In genomic region chr11:115172825-115173287, GRCm38 (mm10) we compare ENCODE assay signal across 9 mouse cellular contexts. TPM values are rescaled to one million over a fixed set of nuclear protein-coding genes. Genes with fewer than 3 reads are reported as not detected.
DNase-seq lines count a peak whose midpoint lies in the region; ATAC-seq lines count a peak whose summit lies in the region.
"Had no signal": no experiment of that assay in that cellular context is flagged by ENCODE, and none has a peak within 500 bp of the region (broad histone marks: within the 10 kb centered on the region; RNA-seq: fewer than 3 reads in every experiment).

No protein-coding gene starts in this region.

- no peaks in the 10 kb centered on the region for H3K36me3 ChIP-seq in forebrain, embryonic 12.5 days (replicated peaks)
- no peaks in the 10 kb centered on the region for H3K36me3 ChIP-seq in forebrain, embryonic 13.5 days (ENCODE audit: poor library complexity, severe bottlenecking)
- H3K36me3 ChIP-seq in hindbrain, embryonic 12.5 days = no peaks in the 10 kb centered on the region
- H3K36me3 ChIP-seq in limb, embryonic 13.5 days = no peaks in the 10 kb centered on the region

- DNase-seq in adrenal gland, postnatal 36 days = peak; percentile 40 to 67
- peak; percentile 72 for DNase-seq in retina, embryonic 14.5 days (ENCODE audit: low spot score)
- no peak for DNase-seq in layer of hippocampus, postnatal 14 days (ENCODE audit: low spot score in 2 of 2)

- H3K27me3 ChIP-seq in forebrain, embryonic 12.5 days = peaks cover 52% of the 10 kb centered on the region
- H3K27me3 ChIP-seq in forebrain, embryonic 13.5 days = 0 out of 2 replicates have a peak, but pooled peaks cover 18% of the 10 kb centered on the region
- H3K27me3 ChIP-seq in hindbrain, embryonic 12.5 days = peaks cover 38% of the 10 kb centered on the region
- H3K27me3 ChIP-seq in limb, embryonic 13.5 days = peaks cover 29% of the 10 kb centered on the region
- H3K27me3 ChIP-seq: Patski had no signal

- peaks cover 57% of the 10 kb centered on the region for H3K4me1 ChIP-seq in forebrain, embryonic 12.5 days
- H3K4me1 ChIP-seq in forebrain, embryonic 13.5 days = peaks cover 53% of the 10 kb centered on the region
- H3K4me1 ChIP-seq in hindbrain, embryonic 12.5 days = peaks cover 56% of the 10 kb centered on the region
- H3K4me1 ChIP-seq in limb, embryonic 13.5 days = peaks cover 67% of the 10 kb centered on the region

- H3K9me3 ChIP-seq in forebrain, embryonic 12.5 days = no peaks in the 10 kb centered on the region
- no peaks in the 10 kb centered on the region for H3K9me3 ChIP-seq in forebrain, embryonic 13.5 days (replicated peaks)
- H3K9me3 ChIP-seq in hindbrain, embryonic 12.5 days (replicated peaks) = no peaks in the 10 kb centered on the region
- H3K9me3 ChIP-seq in limb, embryonic 13.5 days = no peaks in the 10 kb centered on the region

- no peak overlapping the region for H3K4me3 ChIP-seq in forebrain, embryonic 12.5 days (replicated peaks)
- H3K4me3 ChIP-seq in forebrain, embryonic 13.5 days = no peak overlapping the region
- H3K4me3 ChIP-seq in hindbrain, embryonic 12.5 days = no peak overlapping the region
- H3K4me3 ChIP-seq in limb, embryonic 13.5 days = no peak overlapping the region

- no peak overlapping the region for H3K9ac ChIP-seq in forebrain, embryonic 12.5 days
- H3K9ac ChIP-seq in forebrain, embryonic 13.5 days = no peak overlapping the region
- H3K9ac ChIP-seq in hindbrain, embryonic 12.5 days = no peak overlapping the region
- no peak overlapping the region for H3K9ac ChIP-seq in limb, embryonic 13.5 days

- H3K4me2 ChIP-seq in forebrain, embryonic 12.5 days = no peak overlapping the region
- H3K4me2 ChIP-seq in forebrain, embryonic 13.5 days = no peak overlapping the region
- H3K4me2 ChIP-seq in hindbrain, embryonic 12.5 days (replicated peaks) = 0 out of 2 replicates have a peak overlapping the region, but pooled peaks have one; percentile 2
- 0 out of 2 replicates have a peak overlapping the region, but pooled peaks have one; percentile 30 for H3K4me2 ChIP-seq in limb, embryonic 13.5 days (replicated peaks)

- WGBS in forebrain, embryonic 12.5 days = 25% methylated on average over 4 of the region's 4 CpGs
- 28% methylated on average over 4 of the region's 4 CpGs for WGBS in forebrain, embryonic 13.5 days
- WGBS in hindbrain, embryonic 12.5 days = 19% methylated on average over 4 of the region's 4 CpGs
- 32% methylated on average over 4 of the region's 4 CpGs for WGBS in limb, embryonic 13.5 days

- no peak for ATAC-seq in forebrain, embryonic 12.5 days (ENCODE audit: low FRiP score)
- ATAC-seq in forebrain, embryonic 13.5 days = no peak
- ATAC-seq in hindbrain, embryonic 12.5 days (ENCODE audit: low FRiP score) = 0 out of 2 replicates have a peak, but pooled peaks have one; percentile 22
- ATAC-seq in limb, embryonic 13.5 days (ENCODE audit: low FRiP score, low read depth) = no peak; the same call in 1 of the 2 replicates
- no peak for ATAC-seq in erythroid progenitor cell, adult 5-6 weeks (replicated peaks; ENCODE audit: low FRiP score, poor library complexity, severe bottlenecking)

- peak overlapping the region; percentile 9; the same call in 1 of the 2 replicates for H3K27ac ChIP-seq in forebrain, embryonic 12.5 days
- H3K27ac ChIP-seq in forebrain, embryonic 13.5 days = no peak overlapping the region
- no peak overlapping the region for H3K27ac ChIP-seq in hindbrain, embryonic 12.5 days
- no peak overlapping the region for H3K27ac ChIP-seq in limb, embryonic 13.5 days

RNA-seq across cellular contexts. Expression of gene Slc9a3r1, which starts 9.7 kb away (rescaled TPM):
- polyA plus RNA-seq in forebrain, embryonic 12.5 days (2016; fragmentation: Nextera tagmentation; extraction: Ambion mirVana) = 31.3 and 32.2 TPM in 2 replicates
- polyA plus RNA-seq in forebrain, embryonic 13.5 days (2015; fragmentation: Nextera tagmentation; extraction: Ambion mirVana) = 28.8 TPM in 2 replicates
- 10 to 100 TPM; 18.1 to 20.3 TPM for total RNA-seq in adrenal gland, postnatal 36 days (2021)
- polyA plus RNA-seq in hindbrain, embryonic 12.5 days (2016; fragmentation: Nextera tagmentation; extraction: Ambion mirVana) = 35.7 and 42.3 TPM in 2 replicates
- polyA plus RNA-seq in limb, embryonic 13.5 days (2015; fragmentation: Nextera tagmentation; extraction: Ambion mirVana) = 20.6 and 23.4 TPM in 2 replicates
- total RNA-seq in layer of hippocampus, postnatal 14 days (2021) = 10 to 100 TPM; 79.3 to 82.2 TPM
- 15.1 and 16.8 TPM in 2 replicates for total RNA-seq in erythroid progenitor cell, adult 5-6 weeks (2015; ENCODE audit: low replicate concordance)
- total RNA-seq in erythroid progenitor cell, adult 5-6 weeks (2017; ENCODE audit: low replicate concordance) = 13.1 and 13.7 TPM in 2 replicates

RNA-seq across cellular contexts. Expression of gene Tmem104, which starts 14.4 kb away (rescaled TPM):
- 7.9 and 8.4 TPM in 2 replicates for polyA plus RNA-seq in forebrain, embryonic 12.5 days (2016; fragmentation: Nextera tagmentation; extraction: Ambion mirVana)
- 7.8 and 9.2 TPM in 2 replicates for polyA plus RNA-seq in forebrain, embryonic 13.5 days (2015; fragmentation: Nextera tagmentation; extraction: Ambion mirVana)
- total RNA-seq in adrenal gland, postnatal 36 days (2021) = 10 to 100 TPM; 19.9 to 23.2 TPM
- 9.0 and 10.4 TPM in 2 replicates for polyA plus RNA-seq in hindbrain, embryonic 12.5 days (2016; fragmentation: Nextera tagmentation; extraction: Ambion mirVana)
- polyA plus RNA-seq in limb, embryonic 13.5 days (2015; fragmentation: Nextera tagmentation; extraction: Ambion mirVana) = 10.9 and 11.4 TPM in 2 replicates
- total RNA-seq in layer of hippocampus, postnatal 14 days (2021) = 10 to 100 TPM; 15.0 to 21.2 TPM
- total RNA-seq in erythroid progenitor cell, adult 5-6 weeks (2015; ENCODE audit: low replicate concordance) = 5.0 and 6.3 TPM in 2 replicates
- total RNA-seq in erythroid progenitor cell, adult 5-6 weeks (2017; ENCODE audit: low replicate concordance) = 0.64 and 6.3 TPM in 2 replicates

RNA-seq across cellular contexts. Expression of gene Nat9, which starts 14.8 kb away (rescaled TPM):
- 16.0 and 16.6 TPM in 2 replicates for polyA plus RNA-seq in forebrain, embryonic 12.5 days (2016; fragmentation: Nextera tagmentation; extraction: Ambion mirVana)
- 18.2 and 20.3 TPM in 2 replicates for polyA plus RNA-seq in forebrain, embryonic 13.5 days (2015; fragmentation: Nextera tagmentation; extraction: Ambion mirVana)
- total RNA-seq in adrenal gland, postnatal 36 days (2021) = 10 to 100 TPM; 26.7 to 29.4 TPM
- polyA plus RNA-seq in hindbrain, embryonic 12.5 days (2016; fragmentation: Nextera tagmentation; extraction: Ambion mirVana) = 19.1 and 21.1 TPM in 2 replicates
- 25.7 and 26.2 TPM in 2 replicates for polyA plus RNA-seq in limb, embryonic 13.5 days (2015; fragmentation: Nextera tagmentation; extraction: Ambion mirVana)
- total RNA-seq in layer of hippocampus, postnatal 14 days (2021) = 10 to 100 TPM; 19.3 to 19.9 TPM
- 9.2 and 11.2 TPM in 2 replicates for total RNA-seq in erythroid progenitor cell, adult 5-6 weeks (2015; ENCODE audit: low replicate concordance)
- 2.3 TPM in 1 of 2 replicates, not detected in the other for total RNA-seq in erythroid progenitor cell, adult 5-6 weeks (2017; ENCODE audit: low replicate concordance)

RNA-seq across cellular contexts. Expression of gene Cd300lf, which starts 39.1 kb away (rescaled TPM):
- polyA plus RNA-seq in forebrain, embryonic 12.5 days (2016; fragmentation: Nextera tagmentation; extraction: Ambion mirVana) = 0.19 TPM in 1 of 2 replicates, not detected in the other
- 0.11 TPM in 1 of 2 replicates, not detected in the other for polyA plus RNA-seq in forebrain, embryonic 13.5 days (2015; fragmentation: Nextera tagmentation; extraction: Ambion mirVana)
- total RNA-seq in adrenal gland, postnatal 36 days (2021) = 1 to 10 TPM in 1 of 2 experiments, under 1 TPM in 1; 0.69 to 1.0 TPM
- 0.27 TPM in 1 of 2 replicates, not detected in the other for polyA plus RNA-seq in hindbrain, embryonic 12.5 days (2016; fragmentation: Nextera tagmentation; extraction: Ambion mirVana)
- 0.09 TPM in 1 of 2 replicates, not detected in the other for polyA plus RNA-seq in limb, embryonic 13.5 days (2015; fragmentation: Nextera tagmentation; extraction: Ambion mirVana)
- total RNA-seq in layer of hippocampus, postnatal 14 days (2021) = under 1 TPM; 0.35 to 0.76 TPM
- 1.7 and 2.9 TPM in 2 replicates for total RNA-seq in erythroid progenitor cell, adult 5-6 weeks (2015; ENCODE audit: low replicate concordance)
- 8.6 and 10.7 TPM in 2 replicates for total RNA-seq in erythroid progenitor cell, adult 5-6 weeks (2017; ENCODE audit: low replicate concordance)
- polyA plus RNA-seq: Patski had no signal

Comparison
In these comparisons a context has a peak if more than half of its experiments do, and no peak if none do; other contexts are left out.
1. H3K4me2 ChIP-seq: peak in hindbrain, embryonic 12.5 days (single experiment) and limb, embryonic 13.5 days (single experiment); none in forebrain, embryonic 12.5 days (single experiment) and forebrain, embryonic 13.5 days (single experiment).
2. DNase-seq: peak in adrenal gland, postnatal 36 days (2 of 2) and retina, embryonic 14.5 days (single experiment); none in layer of hippocampus, postnatal 14 days (0 of 2).